Mouse (Mus musculus): Measurements from ENCODE around the gene Arl4a.

Arl4a gene

GRCm38 (mm10) chr12:40009866-40010265, 28.0 kb downstream of the Arl4a start:
- no peak for DNase-seq (ENCODE audit: low spot score in 2 of 2)

GRCm38 (mm10) chr12:40008459-40008858, 29.4 kb downstream of the Arl4a start:
- no peak for DNase-seq (ENCODE audit: low spot score in 2 of 2)

- DNase-seq (ENCODE audit: low spot score in 2 of 2), result no peak
Measured at GRCm38 (mm10) chr12:40004766-40005165, 33.1 kb downstream of the Arl4a start.

GRCm38 (mm10) chr12:39998853-39999195, 39.0 kb downstream of the Arl4a start:
- no peak for DNase-seq (ENCODE audit: low spot score in 2 of 2)

GRCm38 (mm10) chr12:39998070-39998852, 39.6 kb downstream of the Arl4a start:
- no peak for DNase-seq (ENCODE audit: low spot score in 2 of 2)

GRCm38 (mm10) chr12:39997651-39998050, 40.2 kb downstream of the Arl4a start:
- no peak for DNase-seq (ENCODE audit: low spot score in 2 of 2)

GRCm38 (mm10) chr12:39996015-39996414, 41.8 kb downstream of the Arl4a start:
- DNase-seq (ENCODE audit: low spot score in 2 of 2), result no peak

GRCm38 (mm10) chr12:39995609-39996008, 42.2 kb downstream of the Arl4a start:
- no peak for DNase-seq (ENCODE audit: low spot score in 2 of 2)

- no peak for DNase-seq (ENCODE audit: low spot score in 2 of 2)
Measured at GRCm38 (mm10) chr12:39992767-39993302, 45.0 kb downstream of the Arl4a start.

- DNase-seq (ENCODE audit: low spot score in 2 of 2), result no peak
Measured at GRCm38 (mm10) chr12:39990830-39991780, 46.7 kb downstream of the Arl4a start.

GRCm38 (mm10) chr12:39989136-39989535, 48.7 kb downstream of the Arl4a start:
- DNase-seq (ENCODE audit: low spot score in 2 of 2), result no peak

GRCm38 (mm10) chr12:39987177-39987576, 50.6 kb downstream of the Arl4a start:
- DNase-seq (ENCODE audit: low spot score in 2 of 2), result no peak

- DNase-seq (ENCODE audit: low spot score in 2 of 2), result no peak
Measured at GRCm38 (mm10) chr12:39985639-39986038, 52.2 kb downstream of the Arl4a start.

GRCm38 (mm10) chr12:39979792-39980191, 58.0 kb downstream of the Arl4a start:
- DNase-seq (ENCODE audit: low spot score in 2 of 2), result no peak

- peak; percentile 71 to 80 for DNase-seq (ENCODE audit: low spot score in 2 of 2)
Measured at GRCm38 (mm10) chr12:39979066-39979465, 58.8 kb downstream of the Arl4a start.

GRCm38 (mm10) chr12:39977996-39978590, 59.7 kb downstream of the Arl4a start:
- DNase-seq (ENCODE audit: low spot score in 2 of 2), result peak in 1 of 2 experiments; percentile 23

GRCm38 (mm10) chr12:39976426-39976825, 61.4 kb downstream of the Arl4a start:
- DNase-seq (ENCODE audit: low spot score in 2 of 2), result no peak

- DNase-seq (ENCODE audit: low spot score in 2 of 2), result peak; percentile 51 to 53
Measured at GRCm38 (mm10) chr12:39975829-39976340, 61.9 kb downstream of the Arl4a start.

GRCm38 (mm10) chr12:39974977-39975583, 62.7 kb downstream of the Arl4a start:
- DNase-seq (ENCODE audit: low spot score in 2 of 2), result no peak

- no peak for DNase-seq (ENCODE audit: low spot score in 2 of 2)
Measured at GRCm38 (mm10) chr12:39974273-39974672, 63.6 kb downstream of the Arl4a start.

GRCm38 (mm10) chr12:39969500-39969899, 68.3 kb downstream of the Arl4a start:
- DNase-seq (ENCODE audit: low spot score in 2 of 2), result no peak
